Mouse (Mus musculus) small intestine, adult 2 months (tissue): ENCODE measurements around the gene Jmy.

ENCODE experiments used
- CTCF ChIP-seq: fragments of 200-500 bp; IDR thresholded peaks from 2 replicates; pipeline ENCODE4 v1.5.1; 2012; ENCODE audit warnings: low read depth, mild to moderate bottlenecking, control low read depth, inconsistent platforms, low read length, moderate library complexity, mixed read lengths; ENCODE audit not compliant: insufficient replicate concordance, insufficient read length; ENCODE audit errors: extremely low read depth
- POLR2A ChIP-seq: fragments of 200-500 bp; IDR thresholded peaks from 2 replicates; pipeline ENCODE4 v1.6.1; 2012; ENCODE audit warnings: low read depth, mild to moderate bottlenecking, control low read depth, inconsistent platforms, low read length, moderate library complexity

GRCm38 (mm10) chr13:93453275-93453674 is 46.3 kb downstream of the Jmy start:
- TF ChIP-seq POLR2A (no peak), CTCF (no peak)
